Mouse (Mus musculus) retina, embryonic 14.5 days (tissue): ENCODE results near the gene Cnst.

Experiments
- DNase-seq: peaks from one replicate; pipeline ENCODE4 v3.0.0-alpha.2; 2015; ENCODE audit warnings: low spot score

The Cnst gene

GRCm38 (mm10) chr1:179598386-179598785 lies 52.2 kb downstream of the Cnst start:
- DNase-seq = no peak

DNA sequence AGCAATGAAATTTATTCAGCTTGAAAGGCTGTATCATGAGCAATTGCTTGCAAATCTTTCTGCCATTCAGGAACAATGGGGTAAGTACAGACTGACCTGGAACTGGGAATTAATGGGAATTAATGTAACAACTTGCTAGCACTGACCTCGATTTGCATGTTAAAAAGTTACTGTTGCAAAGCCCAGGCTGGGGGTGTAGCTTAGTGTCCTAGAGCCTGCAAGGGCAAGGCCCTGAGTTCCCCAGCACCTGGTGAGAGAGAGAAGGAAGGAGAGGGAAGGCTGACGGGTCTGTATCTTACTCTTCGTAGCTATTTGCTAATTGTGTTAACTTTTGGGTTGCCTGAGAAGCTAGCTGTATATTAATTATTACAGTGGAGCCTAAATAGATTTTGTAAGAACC lies 58.4 kb downstream of the Cnst start:
- no peak for DNase-seq

- DNase-seq = no peak
Measured at GRCm38 (mm10) chr1:179606004-179606723, 60.0 kb downstream of the Cnst start.

- no peak for DNase-seq
Measured at GRCm38 (mm10) chr1:179608521-179608920, 62.4 kb downstream of the Cnst start.

DNA sequence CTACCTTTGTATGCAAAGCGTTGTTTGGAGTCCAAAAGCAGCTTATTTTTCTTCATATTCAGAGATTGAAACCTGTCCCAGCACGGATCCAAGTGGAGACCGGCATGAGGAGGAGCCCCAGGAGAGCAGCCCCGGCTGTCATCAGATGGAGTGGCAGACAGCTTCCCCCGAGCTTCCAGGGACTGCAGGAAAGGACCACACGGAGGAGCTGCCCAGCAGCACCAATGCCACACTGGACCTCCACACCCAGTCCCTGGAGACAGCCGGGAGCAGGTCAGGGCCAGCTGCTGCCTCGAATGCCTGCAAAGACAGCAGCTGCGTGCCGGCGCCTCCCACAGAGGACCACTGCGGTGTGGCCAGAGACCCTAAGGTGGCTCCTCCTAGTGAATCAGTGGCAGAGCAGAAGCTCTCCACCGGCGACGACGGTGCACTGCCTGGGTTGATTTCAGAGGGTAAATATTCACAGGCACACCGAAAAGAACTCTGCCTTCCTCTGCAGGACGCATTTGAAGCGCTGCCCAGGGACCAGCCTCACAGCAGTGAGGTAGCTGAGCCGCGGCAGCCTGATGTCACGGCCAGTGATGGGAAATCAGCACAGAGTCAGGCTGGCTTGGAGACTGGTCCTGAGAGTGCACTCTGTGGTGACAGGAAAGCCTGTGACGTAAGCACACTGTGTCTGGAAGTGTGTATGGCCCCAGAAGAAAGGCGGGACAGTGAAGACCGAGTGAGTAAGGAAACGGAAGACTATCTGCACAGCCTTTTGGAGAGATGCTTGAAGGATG lies 63.7 kb downstream of the Cnst start:
- DNase-seq = peak; percentile 38

DNA sequence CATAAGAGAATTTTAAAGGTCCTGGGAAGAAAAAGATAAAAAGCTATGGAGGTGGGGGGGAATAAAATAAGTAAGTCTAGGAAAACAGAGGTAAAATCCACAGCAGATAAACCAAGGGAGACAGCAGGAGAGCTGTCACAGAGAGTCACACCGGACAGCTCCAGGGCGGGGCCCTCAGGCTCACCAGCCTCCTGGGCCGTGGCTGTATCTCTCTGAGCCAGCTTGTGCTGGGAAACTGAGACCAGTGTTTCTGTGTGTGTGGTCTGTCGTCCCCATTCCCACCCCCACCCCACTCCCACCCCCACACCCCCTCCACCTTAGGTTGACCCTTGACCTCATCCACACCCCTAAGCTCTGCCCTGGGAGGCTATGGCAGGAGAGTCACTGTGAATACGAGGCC lies 65.0 kb downstream of the Cnst start:
- no peak for DNase-seq

DNA sequence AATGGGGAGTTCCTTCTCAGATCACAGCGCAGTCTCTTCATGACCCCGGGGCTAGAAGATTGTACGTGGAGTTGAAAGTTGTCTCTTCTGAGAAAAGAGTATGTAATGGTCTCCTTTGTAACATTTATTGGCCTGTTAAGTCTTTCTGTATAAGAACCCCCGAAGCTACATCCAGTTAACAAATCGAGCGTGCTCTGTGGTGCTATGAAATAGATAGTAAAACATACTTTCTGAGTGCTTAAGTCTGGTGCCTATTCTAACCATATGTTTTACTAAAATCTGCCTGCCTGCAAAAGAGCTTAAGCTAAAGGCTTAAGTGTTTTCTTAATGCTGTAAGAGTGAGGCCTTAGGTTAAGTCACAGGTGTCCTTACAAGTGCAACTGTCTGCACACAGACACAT lies 66.2 kb downstream of the Cnst start:
- no peak for DNase-seq

DNA sequence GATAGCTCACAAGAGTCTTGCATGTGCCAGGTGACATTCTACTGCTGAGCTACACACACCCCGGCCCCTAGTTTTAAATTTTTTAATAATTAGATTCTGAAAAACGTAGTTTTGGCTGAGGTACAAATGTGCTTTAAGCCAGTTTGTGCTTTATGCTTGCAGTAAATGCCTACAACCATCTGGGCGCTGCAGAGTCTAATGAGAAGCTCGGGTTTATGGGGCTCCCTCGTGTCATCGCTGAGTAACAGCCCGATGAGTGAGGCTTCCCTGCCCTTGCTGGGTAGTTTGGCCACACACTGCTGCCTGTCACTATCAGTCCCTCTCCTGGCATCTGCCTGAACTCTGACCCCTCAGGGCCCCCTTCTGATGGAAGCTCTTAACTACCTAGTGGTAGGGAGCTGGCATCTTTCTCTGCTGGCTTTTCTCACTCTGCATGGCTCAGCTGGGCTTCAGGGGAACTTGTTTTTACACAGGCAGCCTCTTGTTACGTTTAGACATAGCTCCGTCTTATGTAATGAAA lies 66.9 kb downstream of the Cnst start:
- no peak for DNase-seq

DNA sequence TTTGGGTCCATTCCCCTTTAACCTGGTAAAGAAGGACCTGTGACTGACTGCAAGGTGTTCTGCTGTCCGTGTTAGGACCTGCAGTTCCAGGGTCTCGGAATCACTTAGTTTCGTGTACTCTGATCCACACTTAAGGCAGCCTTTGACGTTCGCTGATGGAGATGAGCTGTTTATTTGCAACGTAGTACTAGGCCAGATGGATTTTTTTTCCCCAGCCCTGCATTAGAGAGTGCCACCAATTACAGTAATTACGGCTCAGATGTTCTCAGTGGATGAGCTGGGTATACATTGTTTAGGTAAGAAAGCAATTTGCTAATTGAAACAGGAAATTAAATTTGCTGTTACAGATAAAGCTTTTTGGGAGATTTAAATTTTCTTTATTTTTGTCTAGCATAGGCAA lies 71.3 kb downstream of the Cnst start:
- no peak for DNase-seq

DNA sequence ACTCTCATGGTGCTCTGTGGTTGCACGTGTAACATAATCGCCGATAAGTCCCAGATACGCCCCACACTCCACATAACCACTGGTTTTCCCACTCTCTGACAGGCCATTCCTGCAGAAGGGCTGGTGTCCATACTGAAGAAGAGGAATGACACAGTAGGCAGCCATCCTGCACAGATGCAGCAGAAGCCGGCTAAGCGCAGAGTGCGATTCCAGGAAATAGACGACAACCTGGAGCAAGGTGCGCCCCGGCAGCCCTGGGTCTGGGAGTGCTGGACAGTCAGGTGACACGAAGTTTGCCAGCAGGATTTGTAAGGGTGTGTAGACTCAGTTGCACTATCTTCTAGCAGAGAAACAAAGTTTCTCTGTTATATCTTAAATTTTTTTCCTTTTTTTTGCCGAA lies 76.5 kb downstream of the Cnst start:
- DNase-seq = no peak

DNA sequence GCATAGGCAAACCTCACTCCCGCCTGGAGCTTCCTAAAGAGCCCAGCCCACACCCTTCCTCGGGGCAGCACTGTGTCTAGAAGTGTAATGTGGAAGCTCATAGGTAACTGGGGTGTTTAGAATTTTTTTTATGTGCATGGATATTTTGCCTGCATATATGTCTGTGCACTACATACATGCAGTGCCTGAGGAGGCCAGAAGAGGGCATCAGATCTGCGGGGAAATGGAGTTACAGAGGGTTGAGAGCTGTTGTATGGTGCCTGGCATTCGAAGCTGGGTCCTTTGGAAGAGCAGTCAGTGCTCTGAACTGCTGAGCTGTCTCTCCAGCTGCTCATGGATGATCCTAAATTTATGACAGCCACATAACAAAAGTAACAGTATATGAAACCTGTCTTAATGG lies 77.5 kb downstream of the Cnst start:
- DNase-seq = peak; percentile 43

GRCm38 (mm10) chr1:179624354-179624753 lies 78.2 kb downstream of the Cnst start:
- DNase-seq = peak; percentile 77

DNA sequence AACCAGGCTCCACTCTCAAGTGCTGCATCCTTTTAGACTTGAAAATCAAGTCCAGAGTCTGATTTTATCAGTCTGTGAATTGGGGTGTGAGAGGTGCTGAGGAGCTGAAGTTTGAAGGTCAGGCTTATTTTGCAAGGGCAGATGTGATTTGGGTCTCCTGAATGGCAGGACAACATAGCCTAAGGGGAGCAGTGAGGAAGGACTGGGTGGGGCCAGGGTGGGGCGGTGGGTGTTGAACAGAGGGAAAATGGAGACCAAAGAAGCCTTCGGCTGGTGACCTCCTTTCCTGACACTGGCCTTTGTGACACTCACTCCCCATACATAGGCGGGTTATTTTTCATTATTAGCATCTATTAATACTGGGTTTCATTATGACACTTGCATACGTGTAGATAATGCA lies 81.7 kb downstream of the Cnst start:
- DNase-seq = no peak

DNA sequence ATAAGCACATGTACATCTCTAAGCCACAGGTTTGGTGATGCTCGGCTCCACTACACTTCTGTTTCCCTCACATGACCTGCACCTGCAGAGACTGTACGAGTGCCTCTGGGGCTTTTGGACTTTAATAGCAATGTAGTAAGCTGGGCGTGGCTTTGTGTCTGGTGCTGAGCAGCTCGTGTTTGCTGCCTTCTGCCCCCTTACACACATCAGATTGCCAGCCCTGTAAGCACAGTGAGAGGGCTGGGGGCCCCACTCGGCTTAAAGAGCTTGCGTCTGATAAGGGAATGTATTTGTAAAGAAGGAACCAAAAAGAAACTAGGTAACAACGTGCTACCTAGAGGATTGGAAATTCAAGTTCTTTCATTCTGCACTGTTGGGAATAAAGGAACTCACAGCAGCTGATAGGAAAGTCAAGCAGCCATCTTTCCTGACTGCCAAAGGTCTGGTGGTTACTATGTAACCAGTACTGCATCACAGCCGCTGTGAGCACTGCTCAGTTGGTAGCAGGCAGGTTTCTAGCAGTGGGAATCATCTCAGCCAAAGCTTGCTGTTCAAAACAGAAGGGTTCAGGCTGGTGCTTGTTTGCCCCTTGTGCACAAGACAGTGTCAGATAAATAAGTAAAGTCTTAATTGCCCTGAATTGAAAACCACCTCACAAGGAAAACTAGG lies 82.4 kb downstream of the Cnst start:
- no peak for DNase-seq

DNA sequence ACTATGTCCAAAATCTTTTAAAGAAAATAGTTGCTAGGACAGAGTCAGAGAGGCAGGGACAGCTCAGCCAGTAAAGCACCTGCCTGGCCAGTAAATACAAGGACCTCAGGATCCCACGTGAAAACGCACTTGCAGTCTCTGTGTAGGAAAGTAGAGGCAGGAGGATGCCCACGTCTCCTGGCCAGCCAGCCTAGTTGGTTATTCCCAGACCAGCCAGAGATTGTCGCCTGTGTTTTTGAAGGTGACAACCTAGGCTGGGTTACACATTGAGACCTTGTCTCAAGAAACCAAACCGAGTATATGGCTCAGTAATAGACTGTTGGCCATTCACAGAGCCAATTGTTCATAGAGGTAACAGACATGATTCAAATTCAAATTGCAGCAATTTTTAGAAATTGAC lies 83.1 kb downstream of the Cnst start:
- DNase-seq = no peak

DNA sequence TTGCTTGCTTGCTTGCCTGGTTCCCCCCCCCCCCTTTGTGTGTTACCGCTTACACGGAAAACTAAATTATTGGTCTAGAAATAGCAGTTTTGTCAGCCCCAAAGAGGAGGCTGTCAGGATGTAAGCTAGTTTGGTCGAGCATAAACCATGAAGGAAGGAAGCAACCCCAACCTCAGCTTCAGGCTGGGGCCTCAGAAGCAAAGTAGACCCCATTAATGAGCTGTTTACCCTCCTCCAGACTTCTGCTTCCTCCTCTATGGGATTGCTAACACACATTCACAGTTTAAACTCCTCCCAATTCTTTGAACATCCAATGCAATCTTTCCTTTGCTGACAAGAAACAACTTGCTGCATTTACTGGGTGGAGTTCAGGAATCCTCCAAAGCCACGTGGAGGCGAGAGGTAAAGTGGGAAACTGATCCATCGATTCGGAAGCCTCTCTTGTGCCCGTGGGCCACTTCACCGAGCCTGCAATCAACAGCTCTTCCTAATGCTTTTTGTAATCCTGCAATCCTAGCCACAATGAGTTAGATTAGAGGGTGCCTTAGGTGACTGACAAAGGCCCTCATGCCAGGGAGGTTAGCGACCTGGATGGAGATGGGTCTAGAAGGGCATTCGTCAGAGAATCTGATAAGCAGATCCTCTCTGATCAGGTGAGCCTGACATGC lies 86.7 kb downstream of the Cnst start:
- DNase-seq = no peak

- peak; percentile 68 for DNase-seq
Measured at GRCm38 (mm10) chr1:179633414-179633752, 87.2 kb downstream of the Cnst start.

GRCm38 (mm10) chr1:179634159-179634558 lies 88.0 kb downstream of the Cnst start:
- DNase-seq = no peak

DNA sequence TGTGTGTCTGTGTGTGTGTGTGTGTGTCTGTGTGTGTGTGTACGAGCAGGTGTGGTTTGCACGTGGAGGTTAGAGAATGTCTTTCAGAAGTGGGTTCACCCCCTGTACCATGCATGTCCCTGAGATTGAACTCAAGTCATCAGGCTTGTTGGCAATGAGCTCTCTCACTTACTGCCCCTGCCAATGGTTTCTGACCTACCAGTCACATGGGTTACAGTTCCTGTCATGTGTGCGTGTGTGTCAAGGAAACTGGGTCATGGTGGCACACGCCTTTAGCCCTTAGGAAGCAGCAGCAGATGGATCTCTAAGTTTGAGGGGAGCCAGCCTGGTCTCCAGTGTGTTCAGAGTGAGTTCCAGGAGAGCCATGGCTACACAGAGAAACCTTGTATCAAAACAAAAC lies 96.6 kb downstream of the Cnst start:
- DNase-seq = no peak

DNA sequence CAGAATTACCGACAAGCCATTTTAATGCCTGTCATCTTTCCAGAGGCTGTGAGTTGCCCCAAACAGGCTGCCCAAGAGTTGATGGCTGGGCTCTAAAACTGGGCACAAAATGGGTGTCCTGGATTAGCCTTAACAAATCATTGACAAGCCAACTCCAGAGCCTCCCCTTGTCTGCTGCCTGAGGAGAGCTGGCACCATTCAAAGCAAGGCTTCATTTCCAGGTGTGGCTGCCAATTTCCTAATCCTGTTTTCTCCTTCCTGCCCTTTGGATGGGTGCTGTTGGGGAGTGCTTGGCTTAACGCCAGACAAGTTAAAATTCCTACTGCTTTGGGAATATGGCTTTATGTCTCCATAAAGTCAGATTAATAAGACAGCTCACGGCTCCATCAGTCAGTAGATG lies 98.0 kb downstream of the Cnst start:
- DNase-seq = no peak

DNA sequence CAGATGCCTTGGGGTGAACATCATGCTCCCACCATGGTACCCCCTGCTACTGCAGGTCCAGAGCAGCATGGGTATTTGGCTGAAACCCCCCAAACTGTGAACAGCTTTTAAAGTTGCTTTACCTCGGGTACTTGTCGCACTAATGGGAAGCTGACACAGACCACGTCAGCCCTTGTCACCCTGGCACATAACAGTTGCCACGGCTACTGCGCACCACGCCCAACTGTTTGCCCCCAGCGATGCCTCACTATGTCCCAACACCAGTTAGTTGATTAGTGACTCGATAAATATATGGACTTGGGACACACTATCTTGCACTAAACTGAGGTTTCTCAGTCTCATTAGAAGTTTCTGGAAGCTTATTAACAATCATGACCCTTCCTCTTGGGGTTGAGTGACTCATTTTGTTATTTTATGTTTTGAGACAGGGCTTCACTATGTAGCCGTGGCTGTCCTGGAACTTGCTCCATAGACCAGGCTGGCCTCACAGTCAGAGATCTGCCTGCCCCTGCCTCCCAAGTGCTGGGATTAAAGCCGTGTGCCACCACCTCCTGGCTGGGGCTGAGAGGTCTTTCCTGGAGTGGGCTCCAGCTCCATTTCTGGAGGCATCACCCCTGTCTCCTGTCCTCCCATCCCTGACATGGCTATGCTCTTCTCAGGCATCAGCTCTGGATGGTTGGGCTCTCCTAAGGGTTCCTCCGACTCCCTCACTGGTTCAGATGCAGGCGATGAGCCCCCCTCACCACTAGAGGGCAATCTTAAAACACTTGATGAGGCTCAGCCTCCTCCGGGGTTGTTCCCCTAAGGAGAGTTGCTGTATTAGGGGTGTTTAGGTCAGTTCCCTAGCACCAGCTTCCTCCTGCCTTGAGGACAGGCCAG lies 99.2 kb downstream of the Cnst start:
- DNase-seq = peak; percentile 94

GRCm38 (mm10) chr1:179645980-179646268 lies 99.8 kb downstream of the Cnst start:
- DNase-seq = no peak
